Comparison of ENCODE assay signal across 28 mouse cellular contexts in the genomic region with DNA sequence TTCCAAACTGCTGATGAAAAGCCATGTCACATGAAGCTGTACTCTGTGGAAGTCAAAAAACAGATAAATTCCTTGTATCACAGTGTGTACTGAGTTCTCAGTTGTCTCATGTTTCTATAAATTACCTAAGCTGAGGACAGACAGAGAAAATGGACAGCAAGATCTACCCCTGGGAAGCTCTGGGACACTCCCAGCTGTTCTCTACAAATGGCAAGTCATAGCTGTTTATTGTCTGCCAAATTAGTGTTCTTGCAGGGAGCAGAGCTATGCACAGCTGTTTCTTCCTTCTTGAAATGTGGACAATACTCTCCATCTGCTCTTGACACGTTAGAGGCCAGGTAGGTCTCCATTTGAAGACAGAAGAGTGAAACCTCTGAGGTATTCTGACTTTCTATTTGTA.
DNase-seq lines count a peak whose midpoint lies in the region; ATAC-seq and TF ChIP-seq lines count a peak whose summit lies in the region.
"Had no signal": no experiment of that assay in that cellular context is flagged by ENCODE, and none has a peak within 500 bp of the region (broad histone marks: within the 10 kb centered on the region; RNA-seq: fewer than 3 reads in every experiment).

No protein-coding gene starts in this region.

- no peaks in the 10 kb centered on the region for H3K9me3 ChIP-seq in lung, embryonic 16.5 days (ENCODE audit: control insufficient read depth, low read length)
- H3K9me3 ChIP-seq: embryonic facial prominence, embryonic 12.5 days; embryonic facial prominence, embryonic 15.5 days; forebrain, embryonic 10.5 days; forebrain, embryonic 12.5 days had no signal

- H3K4me3 ChIP-seq in lung, embryonic 16.5 days (ENCODE audit: low read length), result no peak overlapping the region
- no peak overlapping the region for H3K4me3 ChIP-seq in lung, adult 2 months (replicated peaks; ENCODE audit: extremely low read depth, low read depth, low read length)
- H3K4me3 ChIP-seq: embryonic facial prominence, embryonic 12.5 days; embryonic facial prominence, embryonic 15.5 days; erythroblast, embryonic 14.5 days; forebrain, embryonic 10.5 days; forebrain, embryonic 12.5 days had no signal

- no peaks in the 10 kb centered on the region for H3K4me1 ChIP-seq in lung, embryonic 16.5 days (replicated peaks; ENCODE audit: control insufficient read depth, insufficient read depth, low read length)
- H3K4me1 ChIP-seq in lung, adult 2 months (ENCODE audit: control insufficient read depth, insufficient read depth, low read length), result no peaks in the 10 kb centered on the region
- H3K4me1 ChIP-seq: embryonic facial prominence, embryonic 12.5 days; embryonic facial prominence, embryonic 15.5 days; forebrain, embryonic 10.5 days; forebrain, embryonic 12.5 days had no signal

- TF ChIP-seq CTCF in lung, adult 2 months (IDR thresholded peaks at IDR 0.05; ENCODE audit: insufficient read depth, low read length), result no peak

- H3K27ac ChIP-seq in lung, embryonic 16.5 days (ENCODE audit: low read length), result no peak overlapping the region
- H3K27ac ChIP-seq: embryonic facial prominence, embryonic 12.5 days; embryonic facial prominence, embryonic 15.5 days; forebrain, embryonic 10.5 days; forebrain, embryonic 12.5 days had no signal

- H3K36me3 ChIP-seq in lung, embryonic 16.5 days (ENCODE audit: control insufficient read depth, insufficient read depth, low read length), result no peaks in the 10 kb centered on the region
- H3K36me3 ChIP-seq: embryonic facial prominence, embryonic 12.5 days; embryonic facial prominence, embryonic 15.5 days; forebrain, embryonic 10.5 days; forebrain, embryonic 12.5 days; G1E had no signal

- no peak overlapping the region for H3K9ac ChIP-seq in lung, embryonic 16.5 days (ENCODE audit: low read length)
- H3K9ac ChIP-seq: embryonic facial prominence, embryonic 12.5 days; embryonic facial prominence, embryonic 15.5 days; forebrain, embryonic 12.5 days had no signal

- 34% methylated on average over 1 of the region's 1 CpGs for WGBS in lung, embryonic 16.5 days
- 58% methylated on average over 1 of the region's 1 CpGs for WGBS in lung, adult 2 months

- peak; percentile 59; the same call in 1 of the 2 replicates for ATAC-seq in lung, embryonic 16.5 days (ENCODE audit: low read depth)
- ATAC-seq in CD4-positive, CD25-positive, alpha-beta regulatory T cell, adult 4 months, result no peak
- ATAC-seq: activated CD4-positive, CD25-positive, alpha-beta regulatory T cell, adult 4 months; forebrain, embryonic 14.5 days; forebrain, embryonic 16.5 days; Patski had no signal

- H3K27me3 ChIP-seq in lung, embryonic 16.5 days (ENCODE audit: control insufficient read depth, insufficient read depth, low read depth, low read length), result no peaks in the 10 kb centered on the region
- H3K27me3 ChIP-seq: CH12.LX; embryonic facial prominence, embryonic 12.5 days; embryonic facial prominence, embryonic 15.5 days; forebrain, embryonic 12.5 days; Patski had no signal

- TF ChIP-seq POLR2A in lung, adult 2 months (IDR thresholded peaks at IDR 0.05; ENCODE audit: borderline replicate concordance, extremely low read depth, low read depth, low read length), result no peak

- peak; percentile 55 for DNase-seq in heart, adult 11 months
- DNase-seq in heart, adult 9 months (ENCODE audit: low spot score in 2 of 2), result no peak
- DNase-seq in lung, adult 2 months, result no peak
- peak; percentile 14 for DNase-seq in lung, postnatal 10 days
- no peak for DNase-seq in lung, postnatal 4 days
- DNase-seq in lung, postnatal 36 days, result peak; percentile 25
- DNase-seq: adrenal gland, adult 8-10 months; adrenal gland, postnatal 14 days; adrenal gland, postnatal 36 days; cerebellum, adult 18-20 months; cerebellum, adult 8-10 months; cerebellum, adult 9-11 months; cerebellum, postnatal 14 days; cerebellum, postnatal 36 days; embryo, embryonic 11 days had no signal

- no peak overlapping the region for H3K4me2 ChIP-seq in lung, embryonic 16.5 days (ENCODE audit: low read depth, low read length)
- H3K4me2 ChIP-seq: embryonic facial prominence, embryonic 12.5 days; embryonic facial prominence, embryonic 15.5 days; forebrain, embryonic 12.5 days had no signal

Comparison
In these comparisons a context has a peak if more than half of its experiments do, and no peak if none do; other contexts are left out.
1. DNase-seq: peak in heart, adult 11 months (single experiment), lung, postnatal 10 days (single experiment) and lung, postnatal 36 days (single experiment); none in heart, adult 9 months (0 of 2), lung, adult 2 months (single experiment) and lung, postnatal 4 days (0 of 2).